Mouse (Mus musculus): ENCODE results near the gene Klk1. TPM values are rescaled to one million over a fixed set of nuclear protein-coding genes. Genes with fewer than 3 reads are reported as not detected.
"Not testable (repeated sequence)": the region's sequence is repeated elsewhere in the genome, so short reads cannot be mapped to it uniquely, and the experiment has no call there.

Gene Klk1
- polyA plus RNA-seq (2015; fragmentation: Nextera tagmentation; extraction: Ambion mirVana) = 1.1 TPM in 1 of 2 replicates, not detected in the other

GRCm38 (mm10) chr7:44225076-44225475 lies at the start of gene Klk1:
Klk1 (plus strand) TSS chr7:44225360.
- no peak within 1 kb of the TSS for H3K4me3 ChIP-seq (ENCODE audit: low read depth, low read length)
- H3K27ac ChIP-seq (ENCODE audit: low read length) = no peak within 1 kb of the TSS
- 26% methylated on average over 1 of the region's 1 CpGs for WGBS (ENCODE audit: insufficient replicate concordance)
- no peaks in the 10 kb centered on the region for H3K9me3 ChIP-seq (replicated peaks; ENCODE audit: control insufficient read depth, low read length)
- no peaks in the 10 kb centered on the region for H3K36me3 ChIP-seq (ENCODE audit: control insufficient read depth, insufficient read depth)
- H3K4me2 ChIP-seq (ENCODE audit: low read depth, low read length) = no peak within 1 kb of the TSS
- no peaks in the 10 kb centered on the region for H3K4me1 ChIP-seq (ENCODE audit: control insufficient read depth, low read depth, low read length)
- no peaks in the 10 kb centered on the region for H3K27me3 ChIP-seq (ENCODE audit: control insufficient read depth, insufficient read depth, low read depth, low read length)
- H3K9ac ChIP-seq (ENCODE audit: low read depth, low read length) = no peak within 1 kb of the TSS
- no peak for ATAC-seq (ENCODE audit: low read depth)

DNA sequence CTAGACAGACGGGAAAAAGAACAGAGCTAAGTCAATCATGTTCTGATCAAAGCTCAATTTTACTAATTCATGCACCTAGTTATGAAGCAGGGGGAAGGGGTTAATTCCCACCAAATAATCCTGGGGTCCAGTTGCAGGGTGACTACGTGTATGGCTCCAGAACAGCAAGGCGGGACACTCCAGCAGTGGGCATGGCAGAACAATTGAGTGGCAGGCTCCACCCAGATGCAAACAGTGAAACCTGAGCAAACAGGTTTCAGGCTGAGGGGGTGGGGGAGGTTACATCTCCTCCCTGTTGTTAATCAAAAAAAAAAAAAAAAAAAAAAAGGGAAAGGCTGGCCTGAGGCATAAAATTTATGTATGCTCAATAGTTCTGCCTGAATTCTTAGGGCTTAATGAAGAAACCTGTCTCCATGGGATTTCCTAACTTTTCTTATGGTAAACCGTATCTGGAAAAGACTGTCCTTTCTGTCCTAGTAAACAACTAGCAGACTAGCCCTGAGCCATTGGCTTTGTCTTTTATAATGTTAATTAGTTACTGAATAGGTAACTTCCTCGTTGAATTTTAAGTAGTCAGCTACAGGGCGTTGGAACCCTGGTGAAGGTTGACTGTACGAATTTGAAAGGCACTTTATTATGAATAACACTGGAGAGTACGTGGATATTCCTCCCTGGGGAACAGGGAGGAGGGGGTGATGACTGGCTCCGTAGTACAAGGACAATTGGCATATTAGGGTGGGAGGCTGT lies 45.7 kb upstream of the Klk1 start:
- H3K36me3 ChIP-seq (ENCODE audit: control insufficient read depth, insufficient read depth) = no peaks in the 10 kb centered on the region
- H3K4me3 ChIP-seq (ENCODE audit: low read depth, low read length) = no peak overlapping the region
- H3K27me3 ChIP-seq (ENCODE audit: control insufficient read depth, insufficient read depth, low read depth, low read length) = no peaks in the 10 kb centered on the region
- no peak overlapping the region for H3K4me2 ChIP-seq (ENCODE audit: low read depth, low read length)
- no peaks in the 10 kb centered on the region for H3K9me3 ChIP-seq (replicated peaks; ENCODE audit: control insufficient read depth, low read length)
- ATAC-seq (ENCODE audit: low read depth) = no peak
- 56% methylated on average over 9 of the region's 9 CpGs for WGBS (ENCODE audit: insufficient replicate concordance)
- H3K27ac ChIP-seq (ENCODE audit: low read length) = no peak overlapping the region
- no peaks in the 10 kb centered on the region for H3K4me1 ChIP-seq (ENCODE audit: control insufficient read depth, low read depth, low read length)
- no peak overlapping the region for H3K9ac ChIP-seq (ENCODE audit: low read depth, low read length)

DNA sequence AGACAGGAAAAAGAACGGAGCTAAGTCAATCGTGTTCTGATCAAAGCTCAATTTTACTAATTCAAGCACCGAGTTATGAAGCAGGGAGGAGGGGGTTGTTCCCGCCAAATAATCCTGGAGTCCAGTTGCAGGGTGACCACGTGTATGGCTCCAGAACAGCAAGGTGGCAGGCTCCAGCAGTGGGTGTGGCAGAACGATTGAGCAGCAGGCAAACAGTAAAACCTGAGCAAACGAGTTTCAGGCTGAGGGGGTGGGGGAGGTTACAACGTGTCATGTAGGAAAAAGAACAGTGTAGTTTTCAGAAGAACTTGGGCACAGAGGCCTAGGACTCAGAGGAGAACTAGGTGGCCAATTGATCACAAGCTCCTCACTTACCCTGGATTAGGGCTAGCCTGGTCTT lies 38.6 kb upstream of the Klk1 start:
- H3K9ac ChIP-seq (ENCODE audit: low read depth, low read length); H3K9me3 ChIP-seq (replicated peaks; ENCODE audit: control insufficient read depth, low read length); H3K4me1 ChIP-seq (ENCODE audit: control insufficient read depth, low read depth, low read length); H3K4me2 ChIP-seq (ENCODE audit: low read depth, low read length); ATAC-seq (ENCODE audit: low read depth); H3K36me3 ChIP-seq (ENCODE audit: control insufficient read depth, insufficient read depth); H3K27me3 ChIP-seq (ENCODE audit: control insufficient read depth, insufficient read depth, low read depth, low read length); H3K4me3 ChIP-seq (ENCODE audit: low read depth, low read length); H3K27ac ChIP-seq (ENCODE audit: low read length): not testable (repeated sequence)
- 53% methylated on average over 8 of the region's 8 CpGs for WGBS (ENCODE audit: insufficient replicate concordance)

DNA sequence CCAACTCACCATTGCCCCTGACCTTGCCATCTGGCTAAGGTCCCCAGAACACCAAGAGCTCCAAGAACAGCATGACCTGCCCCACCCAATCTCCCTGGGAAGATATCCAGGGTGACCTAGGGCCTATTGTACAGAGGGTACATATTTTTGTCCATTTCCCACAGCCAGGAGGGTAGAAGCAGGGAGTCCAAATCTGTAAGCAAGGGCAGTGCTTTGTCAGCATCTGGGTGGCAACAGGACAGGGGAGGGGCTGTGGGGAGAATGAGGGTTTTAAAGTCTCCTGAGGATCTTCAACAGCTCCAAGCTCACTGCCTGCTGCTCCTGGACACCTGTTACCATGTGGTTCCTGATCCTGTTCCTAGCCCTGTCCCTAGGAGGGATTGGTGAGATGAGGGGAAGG lies 37.2 kb upstream of the Klk1 start, which contains the start of gene Klk1b24:
Klk1b24 (plus strand) TSS at position 301 of the 400 bp plus-strand sequence.
- H3K4me2 ChIP-seq (ENCODE audit: low read depth, low read length); H3K27ac ChIP-seq (ENCODE audit: low read length); H3K36me3 ChIP-seq (ENCODE audit: control insufficient read depth, insufficient read depth); H3K4me1 ChIP-seq (ENCODE audit: control insufficient read depth, low read depth, low read length); H3K9ac ChIP-seq (ENCODE audit: low read depth, low read length); H3K4me3 ChIP-seq (ENCODE audit: low read depth, low read length); H3K27me3 ChIP-seq (ENCODE audit: control insufficient read depth, insufficient read depth, low read depth, low read length); ATAC-seq (ENCODE audit: low read depth); H3K9me3 ChIP-seq (replicated peaks; ENCODE audit: control insufficient read depth, low read length): not testable (repeated sequence)

GRCm38 (mm10) chr7:44193466-44193865 lies 31.7 kb upstream of the Klk1 start:
- not testable (repeated sequence) for H3K9me3 ChIP-seq (replicated peaks; ENCODE audit: control insufficient read depth, low read length); H3K4me2 ChIP-seq (ENCODE audit: low read depth, low read length); H3K36me3 ChIP-seq (ENCODE audit: control insufficient read depth, insufficient read depth); H3K27me3 ChIP-seq (ENCODE audit: control insufficient read depth, insufficient read depth, low read depth, low read length); H3K27ac ChIP-seq (ENCODE audit: low read length); H3K4me3 ChIP-seq (ENCODE audit: low read depth, low read length); ATAC-seq (ENCODE audit: low read depth); H3K4me1 ChIP-seq (ENCODE audit: control insufficient read depth, low read depth, low read length); H3K9ac ChIP-seq (ENCODE audit: low read depth, low read length)
- WGBS (ENCODE audit: insufficient replicate concordance) = 56% methylated on average over 1 of the region's 1 CpGs

DNA sequence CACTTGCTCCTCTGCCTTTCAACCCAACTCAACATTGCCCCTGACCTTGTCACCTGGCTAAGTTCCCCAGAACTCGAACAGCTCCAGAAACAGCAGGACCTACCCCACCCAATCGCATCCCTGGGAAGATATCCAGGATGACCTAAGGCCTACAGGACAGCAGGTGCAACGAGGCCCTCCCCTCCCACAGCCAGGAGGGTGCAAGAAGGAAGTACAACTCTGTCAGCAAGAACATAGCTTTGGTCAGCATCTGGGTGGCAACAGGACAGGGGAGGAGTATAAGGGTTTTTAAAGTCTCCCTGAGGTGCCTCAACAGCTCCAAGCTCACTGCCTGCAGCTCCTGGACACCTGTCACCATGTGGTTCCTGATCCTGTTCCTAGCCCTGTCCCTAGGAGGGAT lies 27.3 kb upstream of the Klk1 start, which contains the start of gene Klk1b3:
Klk1b3 (plus strand) TSS at position 301 of the 400 bp plus-strand sequence.
- Histone ChIP-seq H3K4me3 (ENCODE audit: low read depth, low read length) (no peak within 1 kb of the TSS), H3K9ac (ENCODE audit: low read depth, low read length) (no peak within 1 kb of the TSS), H3K4me2 (ENCODE audit: low read depth, low read length) (no peak within 1 kb of the TSS), H3K36me3 (ENCODE audit: control insufficient read depth, insufficient read depth) (no peaks in the 10 kb centered on the region), H3K9me3 (replicated peaks; ENCODE audit: control insufficient read depth, low read length) (no peaks in the 10 kb centered on the region), H3K27ac (ENCODE audit: low read length) (no peak within 1 kb of the TSS), H3K27me3 (ENCODE audit: control insufficient read depth, insufficient read depth, low read depth, low read length) (no peaks in the 10 kb centered on the region), H3K4me1 (ENCODE audit: control insufficient read depth, low read depth, low read length) (no peaks in the 10 kb centered on the region)
- ATAC-seq (ENCODE audit: low read depth) = no peak
- WGBS (ENCODE audit: insufficient replicate concordance) = 36% methylated on average over 3 of the region's 3 CpGs

- not testable (repeated sequence) for H3K9ac ChIP-seq (ENCODE audit: low read depth, low read length); ATAC-seq (ENCODE audit: low read depth); H3K27ac ChIP-seq (ENCODE audit: low read length); H3K4me1 ChIP-seq (ENCODE audit: control insufficient read depth, low read depth, low read length); H3K27me3 ChIP-seq (ENCODE audit: control insufficient read depth, insufficient read depth, low read depth, low read length); H3K4me2 ChIP-seq (ENCODE audit: low read depth, low read length); H3K36me3 ChIP-seq (ENCODE audit: control insufficient read depth, insufficient read depth); H3K9me3 ChIP-seq (replicated peaks; ENCODE audit: control insufficient read depth, low read length); H3K4me3 ChIP-seq (ENCODE audit: low read depth, low read length)
- WGBS (ENCODE audit: insufficient replicate concordance) = 28% methylated on average over 3 of the region's 3 CpGs
Observed at GRCm38 (mm10) chr7:44207135-44207534, 18.0 kb upstream of the Klk1 start, which contains the start of gene Klk1b4. Klk1b4 (plus strand) TSS chr7:44207435.

- Histone ChIP-seq H3K27ac (ENCODE audit: low read length) (no peak overlapping the region), H3K36me3 (ENCODE audit: control insufficient read depth, insufficient read depth) (no peaks in the 10 kb centered on the region), H3K9me3 (replicated peaks; ENCODE audit: control insufficient read depth, low read length) (no peaks in the 10 kb centered on the region), H3K27me3 (ENCODE audit: control insufficient read depth, insufficient read depth, low read depth, low read length) (no peaks in the 10 kb centered on the region), H3K4me1 (ENCODE audit: control insufficient read depth, low read depth, low read length) (no peaks in the 10 kb centered on the region), H3K4me2 (ENCODE audit: low read depth, low read length) (no peak overlapping the region), H3K4me3 (ENCODE audit: low read depth, low read length) (no peak overlapping the region), H3K9ac (ENCODE audit: low read depth, low read length) (no peak overlapping the region)
- 53% methylated on average over 3 of the region's 3 CpGs for WGBS (ENCODE audit: insufficient replicate concordance)
- ATAC-seq (ENCODE audit: low read depth) = no peak
Observed at GRCm38 (mm10) chr7:44208307-44208706, 16.9 kb upstream of the Klk1 start.

DNA sequence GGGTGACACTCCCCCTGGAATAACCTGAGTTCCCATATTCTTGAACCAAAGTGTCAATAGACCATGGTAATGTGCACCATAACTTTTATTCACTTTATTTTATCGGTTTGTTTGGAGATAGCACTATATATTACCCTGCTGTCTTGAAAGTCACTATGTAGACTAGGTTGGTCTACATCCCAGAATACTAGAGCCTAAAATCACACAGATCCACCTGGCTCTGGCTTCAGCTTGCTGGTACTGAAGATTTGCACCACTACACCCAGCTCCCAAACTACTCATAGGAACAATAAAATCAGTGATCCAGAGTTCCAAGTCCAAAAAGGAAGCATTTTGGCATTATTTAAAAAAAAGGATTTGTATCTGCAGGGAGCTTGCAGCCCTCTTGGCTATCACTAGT lies 9.5 kb upstream of the Klk1 start, which contains the start of gene Klk1b5:
Klk1b5 (plus strand) TSS at position 301 of the 400 bp plus-strand sequence.
- no peaks in the 10 kb centered on the region for H3K9me3 ChIP-seq (replicated peaks; ENCODE audit: control insufficient read depth, low read length)
- ATAC-seq (ENCODE audit: low read depth) = no peak
- no peaks in the 10 kb centered on the region for H3K27me3 ChIP-seq (ENCODE audit: control insufficient read depth, insufficient read depth, low read depth, low read length)
- no peaks in the 10 kb centered on the region for H3K36me3 ChIP-seq (ENCODE audit: control insufficient read depth, insufficient read depth)
- H3K4me3 ChIP-seq (ENCODE audit: low read depth, low read length) = no peak within 1 kb of the TSS
- no peak within 1 kb of the TSS for H3K27ac ChIP-seq (ENCODE audit: low read length)
- H3K9ac ChIP-seq (ENCODE audit: low read depth, low read length) = no peak within 1 kb of the TSS
- H3K4me2 ChIP-seq (ENCODE audit: low read depth, low read length) = no peak within 1 kb of the TSS
- 37% methylated on average over 1 of the region's 1 CpGs for WGBS (ENCODE audit: insufficient replicate concordance)
- H3K4me1 ChIP-seq (ENCODE audit: control insufficient read depth, low read depth, low read length) = no peaks in the 10 kb centered on the region

Data from liver, embryonic 16.5 days (tissue).